In the genomic region with DNA sequence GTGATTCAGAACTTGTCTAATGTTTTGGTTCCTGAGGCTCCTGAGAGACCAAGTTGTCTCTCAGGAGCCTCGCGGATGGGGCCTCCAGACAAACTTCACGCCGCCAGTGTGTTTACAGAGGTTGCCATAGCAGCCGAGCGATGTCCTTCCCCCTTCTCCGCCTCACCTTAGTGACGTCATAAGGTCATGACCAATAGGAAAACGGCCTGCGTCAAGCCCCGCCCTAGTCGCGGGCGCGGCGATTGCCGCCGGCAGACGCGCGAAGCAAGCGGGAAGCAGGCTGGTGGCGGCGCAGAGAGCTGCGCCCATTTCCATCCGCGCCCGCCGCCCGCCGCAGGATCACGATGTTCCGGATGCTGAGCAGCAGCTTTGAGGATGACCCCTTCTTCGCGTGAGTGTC, we compare ENCODE assay signal across 8 mouse cellular contexts. TPM values are rescaled to one million over a fixed set of nuclear protein-coding genes. Genes with fewer than 3 reads are reported as not detected.
DNase-seq lines count a peak whose midpoint lies in the region; ATAC-seq and TF ChIP-seq lines count a peak whose summit lies in the region.

Gene Mlf1 (plus strand): TSS at position 226 of the 400 bp plus-strand sequence.

- H3K4me2 ChIP-seq in forebrain, postnatal 0 days (ENCODE audit: low read depth): peak within 1 kb of the TSS; percentile 85
- peak within 1 kb of the TSS; percentile 93 for H3K4me2 ChIP-seq in neural tube, embryonic 15.5 days

- WGBS in cerebellum, adult 2 months: under 1% methylated on average over 35 of the region's 35 CpGs
- 2% methylated on average over 35 of the region's 35 CpGs for WGBS in forebrain, postnatal 0 days
- WGBS in neural tube, embryonic 15.5 days: 0% methylated on average over 35 of the region's 35 CpGs

- DNase-seq in ES-E14 (ENCODE audit: low read depth, low spot score): peak; percentile 82
- DNase-seq in cerebellum, adult 2 months: peak; percentile 88 to 89
- DNase-seq in forebrain, postnatal 0 days: peak; percentile 95
- peak; percentile 90 for DNase-seq in heart, postnatal 36 days
- DNase-seq in layer of hippocampus, adult 18-20 months (ENCODE audit: low spot score in 2 of 2): peak; percentile 90 to 93
- DNase-seq in lung, adult 18-20 months: peak; percentile 81 to 87
- peak; percentile 92 for DNase-seq in testis, postnatal 10 days (ENCODE audit: low spot score)

- H3K4me1 ChIP-seq in ES-E14 (ENCODE audit: control insufficient read depth in 2 of 2, insufficient read depth in 2 of 2, low read length in 2 of 2, poor library complexity in 1 of 2): no peaks in the 10 kb centered on the region
- H3K4me1 ChIP-seq in cerebellum, adult 2 months (ENCODE audit: control insufficient read depth, insufficient read depth, low read length): no peaks in the 10 kb centered on the region
- H3K4me1 ChIP-seq in forebrain, postnatal 0 days (ENCODE audit: insufficient read depth): no peaks in the 10 kb centered on the region
- 0 out of 2 replicates have a peak, but pooled peaks cover 5% of the 10 kb centered on the region for H3K4me1 ChIP-seq in neural tube, embryonic 15.5 days

- intact Hi-C loops in heart, postnatal 36 days (cut with DNase I): no loop called here

- TF ChIP-seq POLR2A in cerebellum, adult 2 months (IDR thresholded peaks at IDR 0.05; ENCODE audit: borderline replicate concordance, insufficient read depth, low read length): no peak

- peak; percentile 99 for ATAC-seq in forebrain, postnatal 0 days
- ATAC-seq in neural tube, embryonic 15.5 days (ENCODE audit: low FRiP score): peak; percentile 99

- no peak for TF ChIP-seq CTCF in cerebellum, adult 2 months (IDR thresholded peaks at IDR 0.05; ENCODE audit: borderline replicate concordance, insufficient read depth, low read depth, low read length)
- peak; percentile 25; the same call in 1 of the 2 replicates for TF ChIP-seq CTCF in forebrain, postnatal 0 days (IDR thresholded peaks at IDR 0.05; ENCODE audit: low read depth)

- H3K27me3 ChIP-seq in cerebellum, adult 2 months (ENCODE audit: control insufficient read depth, insufficient read depth, low read length): no peaks in the 10 kb centered on the region
- H3K27me3 ChIP-seq in forebrain, postnatal 0 days (ENCODE audit: insufficient read depth, low read length): peaks cover 6% of the 10 kb centered on the region; the same call in 1 of the 2 replicates
- H3K27me3 ChIP-seq in neural tube, embryonic 15.5 days (replicated peaks): peaks cover 33% of the 10 kb centered on the region

- no peak within 1 kb of the TSS for H3K27ac ChIP-seq in ES-E14 (ENCODE audit: insufficient read depth, low read depth, low read length, poor library complexity, severe bottlenecking)
- H3K27ac ChIP-seq in cerebellum, adult 2 months (ENCODE audit: insufficient read depth, low read length): no peak within 1 kb of the TSS
- no peak within 1 kb of the TSS for H3K27ac ChIP-seq in forebrain, postnatal 0 days (ENCODE audit: low read depth, low read length)
- H3K27ac ChIP-seq in neural tube, embryonic 15.5 days (replicated peaks): no peak within 1 kb of the TSS

- peak within 1 kb of the TSS; percentile 46; the same call in 1 of the 2 replicates for H3K9ac ChIP-seq in ES-E14 (ENCODE audit: insufficient read depth, low read depth, low read length, poor library complexity, severe bottlenecking)
- H3K9ac ChIP-seq in forebrain, postnatal 0 days: peak within 1 kb of the TSS; percentile 53
- peak within 1 kb of the TSS; percentile 60 for H3K9ac ChIP-seq in neural tube, embryonic 15.5 days (replicated peaks)

- no peaks in the 10 kb centered on the region for H3K9me3 ChIP-seq in ES-E14 (ENCODE audit: control insufficient read depth, insufficient read depth, low read depth, low read length)
- H3K9me3 ChIP-seq in forebrain, postnatal 0 days (ENCODE audit: low read length): no peaks in the 10 kb centered on the region
- no peaks in the 10 kb centered on the region for H3K9me3 ChIP-seq in neural tube, embryonic 15.5 days (replicated peaks)

- no peaks in the 10 kb centered on the region for H3K36me3 ChIP-seq in ES-E14 (ENCODE audit: control insufficient read depth, insufficient read depth, low read length, poor library complexity, severe bottlenecking)
- no peaks in the 10 kb centered on the region for H3K36me3 ChIP-seq in forebrain, postnatal 0 days (ENCODE audit: insufficient read depth)
- no peaks in the 10 kb centered on the region for H3K36me3 ChIP-seq in neural tube, embryonic 15.5 days

- in situ Hi-C loops in ES-E14 (cut with MboI; ENCODE audit: low sequenced_read_pairs in 2 of 2, unreplicated experiment in 2 of 2): no loop called here

- peak within 1 kb of the TSS; percentile 57 to 58 for H3K4me3 ChIP-seq in ES-E14 (ENCODE audit: insufficient read depth in 1 of 2, low read depth in 1 of 2, low read length in 2 of 2, poor library complexity in 1 of 2, severe bottlenecking in 1 of 2)
- peak within 1 kb of the TSS; percentile 50 for H3K4me3 ChIP-seq in cerebellum, adult 2 months (replicated peaks; ENCODE audit: insufficient read depth, low read depth, low read length)
- H3K4me3 ChIP-seq in forebrain, postnatal 0 days (ENCODE audit: low read depth, low read length): peak within 1 kb of the TSS; percentile 55
- peak within 1 kb of the TSS; percentile 56 for H3K4me3 ChIP-seq in neural tube, embryonic 15.5 days (replicated peaks)

TF ChIP-seq in ES-E14, 5 proteins besides CTCF, POLR2A, EP300 and RAD21:
- TF ChIP-seq HCFC1 (IDR thresholded peaks at IDR 0.05; ENCODE audit: borderline replicate concordance, insufficient read depth, low read length) (no peak), ZC3H11A (IDR thresholded peaks at IDR 0.05; ENCODE audit: borderline replicate concordance, low read depth, low read length) (no peak), MAFK (IDR thresholded peaks at IDR 0.05; ENCODE audit: insufficient read depth, low read depth, low read length) (no peak), ZNF384 (IDR thresholded peaks at IDR 0.05; ENCODE audit: low read depth, low read length) (no peak), CHD2 (IDR thresholded peaks at IDR 0.05; ENCODE audit: low read depth, low read length) (no peak)

RNA-seq across cellular contexts. Expression of gene Mlf1, which starts in this region (rescaled TPM):
- 2.0 TPM in 2 replicates for total RNA-seq in ES-E14 (2012; rRNA removed)
- 1.6 and 2.3 TPM in 2 replicates for polyA plus RNA-seq in cerebellum, adult 2 months (2012; rRNA removed)
- total RNA-seq in forebrain, postnatal 0 days (2014; rRNA removed): 12.2 and 13.7 TPM in 2 replicates
- 19.5 and 21.1 TPM in 2 replicates for polyA plus RNA-seq in forebrain, postnatal 0 days (2015; fragmentation: Nextera tagmentation; extraction: Ambion mirVana)
- 100 to 1,000 TPM; 289 to 311 TPM for total RNA-seq in heart, postnatal 36 days (2021)
- total RNA-seq in layer of hippocampus, adult 18-20 months (2021): 1 to 10 TPM in 1 of 2 experiments, under 1 TPM in 1; 0.61 to 2.0 TPM
- 17.3 and 17.9 TPM in 2 replicates for polyA plus RNA-seq in neural tube, embryonic 15.5 days (2015; fragmentation: Nextera tagmentation; extraction: Ambion mirVana)

Comparison
In these comparisons a context has a peak if more than half of its experiments do, and no peak if none do; other contexts are left out.
1. RNA of gene Mlf1 (total RNA-seq): 289 to 311 TPM in heart, postnatal 36 days; 12.2 to 13.7 TPM in forebrain, postnatal 0 days, 2.0 TPM in ES-E14 and 0.61 to 2.0 TPM in layer of hippocampus, adult 18-20 months; every median in the first group is over 10 times any median in the second.
2. Peak in every context shown above with its lines, with median percentiles within 50 percentile points of each other: DNase-seq, H3K4me3 ChIP-seq and H3K9ac ChIP-seq.